Mouse (Mus musculus) lung, adult 2 months (tissue): Measurements from ENCODE around the gene Tgfb1i1.
A peak's percentile ranks its signal among the peaks of the same experiment; 100 is the strongest.

Source experiments
- CTCF ChIP-seq: fragments of 200-500 bp; IDR thresholded peaks from 2 replicates; pipeline ENCODE4 v1.5.1; 2011; ENCODE audit warnings: mild to moderate bottlenecking, low read length, control low read depth; ENCODE audit not compliant: insufficient read depth
- POLR2A ChIP-seq: fragments of 200-500 bp; IDR thresholded peaks from 2 replicates; pipeline ENCODE4 v1.6.1; 2011; ENCODE audit warnings: low read depth, mild to moderate bottlenecking, control low read depth, low read length, borderline replicate concordance; ENCODE audit errors: extremely low read depth

- peak; percentile 69 for TF ChIP-seq CTCF
- no peak for TF ChIP-seq POLR2A
Measured at GRCm38 (mm10) chr7:128304907-128305306, 58.3 kb downstream of the Tgfb1i1 start.
